Mouse (Mus musculus): ENCODE measurements around the gene Hes2.

- TF ChIP-seq POLR2A (IDR thresholded peaks at IDR 0.05; ENCODE audit: borderline replicate concordance, control insufficient read depth, low read depth, low read length) (no peak), CTCF (IDR thresholded peaks at IDR 0.05; ENCODE audit: control insufficient read depth, insufficient read depth, low read length) (no peak)
These were observed 44.2 kb downstream of the Hes2 start for GRCm38 (mm10) chr4:152202905-152203304.

Measured in bone marrow, adult 2 months (tissue).